In genomic region chr1:175692997-175693361, GRCm38 (mm10) we compare ENCODE assay signal across 8 mouse cellular contexts. TPM values are rescaled to one million over a fixed set of nuclear protein-coding genes. Genes with fewer than 3 reads are reported as not detected.
A peak's percentile ranks its signal among the peaks of the same experiment; 100 is the strongest.
DNase-seq lines count a peak whose midpoint lies in the region; ATAC-seq lines count a peak whose summit lies in the region.

No protein-coding gene starts in this region.

- H3K9me3 ChIP-seq in kidney, embryonic 15.5 days (replicated peaks): no peaks in the 10 kb centered on the region
- H3K9me3 ChIP-seq in embryonic facial prominence, embryonic 10.5 days: no peaks in the 10 kb centered on the region
- no peaks in the 10 kb centered on the region for H3K9me3 ChIP-seq in intestine, embryonic 14.5 days (ENCODE audit: control insufficient read depth, low read length)
- no peaks in the 10 kb centered on the region for H3K9me3 ChIP-seq in midbrain, embryonic 16.5 days (replicated peaks; ENCODE audit: control insufficient read depth, low read length, poor library complexity, severe bottlenecking)

- H3K4me1 ChIP-seq in kidney, embryonic 15.5 days: peaks cover 18% of the 10 kb centered on the region
- peaks cover 26% of the 10 kb centered on the region for H3K4me1 ChIP-seq in embryonic facial prominence, embryonic 10.5 days
- peaks cover 8% of the 10 kb centered on the region; the same call in 1 of the 2 replicates for H3K4me1 ChIP-seq in intestine, embryonic 14.5 days (replicated peaks; ENCODE audit: control insufficient read depth, insufficient read depth, low read length)
- H3K4me1 ChIP-seq in midbrain, embryonic 16.5 days (ENCODE audit: control insufficient read depth, insufficient read depth, low read length): peaks cover 20% of the 10 kb centered on the region

- H3K4me3 ChIP-seq in kidney, embryonic 15.5 days (replicated peaks): peak overlapping the region; percentile 80
- H3K4me3 ChIP-seq in embryonic facial prominence, embryonic 10.5 days: peak overlapping the region; percentile 84
- peak overlapping the region; percentile 72 for H3K4me3 ChIP-seq in intestine, embryonic 14.5 days (ENCODE audit: low read depth, low read length)
- H3K4me3 ChIP-seq in midbrain, embryonic 16.5 days (ENCODE audit: low read depth, low read length): peak overlapping the region; percentile 92

- under 1% methylated on average over 17 of the region's 17 CpGs for WGBS in kidney, embryonic 15.5 days
- 2% methylated on average over 17 of the region's 17 CpGs for WGBS in embryonic facial prominence, embryonic 10.5 days
- 1% methylated on average over 17 of the region's 17 CpGs for WGBS in intestine, embryonic 14.5 days
- under 1% methylated on average over 17 of the region's 17 CpGs for WGBS in midbrain, embryonic 16.5 days

- ATAC-seq in kidney, embryonic 15.5 days (replicated peaks; ENCODE audit: low FRiP score): peak; percentile 90; the same call in 1 of the 2 replicates
- ATAC-seq in intestine, embryonic 14.5 days (replicated peaks; ENCODE audit: low FRiP score, low TSS enrichment, low read depth): no peak; the same call in none of the 2 replicates
- no peak; the same call in 1 of the 2 replicates for ATAC-seq in midbrain, embryonic 16.5 days
- no peak for ATAC-seq in erythroid progenitor cell, adult 5-6 weeks (replicated peaks; ENCODE audit: low FRiP score, poor library complexity, severe bottlenecking)

- peak overlapping the region; percentile 43 for H3K9ac ChIP-seq in kidney, embryonic 15.5 days
- H3K9ac ChIP-seq in intestine, embryonic 14.5 days (ENCODE audit: low read length): peak overlapping the region; percentile 32; the same call in 1 of the 2 replicates
- no peak overlapping the region for H3K9ac ChIP-seq in midbrain, embryonic 16.5 days (ENCODE audit: low read depth, low read length)

- no peak for DNase-seq in kidney, postnatal 25 days
- no peak for DNase-seq in embryonic facial prominence, embryonic 10.5 days (ENCODE audit: low spot score)
- no peak for DNase-seq in intestine, embryonic 14.5 days (ENCODE audit: low spot score)
- DNase-seq in left cerebral cortex, adult 18-20 months (ENCODE audit: low spot score in 2 of 2): no peak
- DNase-seq in urinary bladder, postnatal 14 days (ENCODE audit: low spot score): no peak

- peak overlapping the region; percentile 91 for H3K4me2 ChIP-seq in kidney, embryonic 15.5 days
- H3K4me2 ChIP-seq in intestine, embryonic 14.5 days (ENCODE audit: low read length): peak overlapping the region; percentile 76
- peak overlapping the region; percentile 93 for H3K4me2 ChIP-seq in midbrain, embryonic 16.5 days (ENCODE audit: low read length)

- H3K36me3 ChIP-seq in kidney, embryonic 15.5 days: peaks cover 3% of the 10 kb centered on the region
- H3K36me3 ChIP-seq in embryonic facial prominence, embryonic 10.5 days (replicated peaks): peaks cover 6% of the 10 kb centered on the region
- H3K36me3 ChIP-seq in intestine, embryonic 14.5 days (ENCODE audit: control insufficient read depth, insufficient read depth, low read length): peaks cover under 1% of the 10 kb centered on the region; the same call in 1 of the 2 replicates
- peaks cover 2% of the 10 kb centered on the region for H3K36me3 ChIP-seq in midbrain, embryonic 16.5 days (ENCODE audit: control insufficient read depth, insufficient read depth, low read length)

- H3K27ac ChIP-seq in kidney, embryonic 15.5 days: no peak overlapping the region
- peak overlapping the region; percentile 97 for H3K27ac ChIP-seq in embryonic facial prominence, embryonic 10.5 days (replicated peaks)
- H3K27ac ChIP-seq in intestine, embryonic 14.5 days (ENCODE audit: low read depth): no peak overlapping the region
- H3K27ac ChIP-seq in midbrain, embryonic 16.5 days (ENCODE audit: low read length): peak overlapping the region; percentile 53

- no peaks in the 10 kb centered on the region for H3K27me3 ChIP-seq in kidney, embryonic 15.5 days
- H3K27me3 ChIP-seq in embryonic facial prominence, embryonic 10.5 days (replicated peaks; ENCODE audit: low read depth, poor library complexity, severe bottlenecking): no peaks in the 10 kb centered on the region
- H3K27me3 ChIP-seq in intestine, embryonic 14.5 days (replicated peaks; ENCODE audit: control insufficient read depth, insufficient read depth, low read length): no peaks in the 10 kb centered on the region
- no peaks in the 10 kb centered on the region for H3K27me3 ChIP-seq in midbrain, embryonic 16.5 days (ENCODE audit: control insufficient read depth, insufficient read depth, low read depth, low read length)

RNA-seq across cellular contexts. Expression of gene Chml, which starts 0.3 kb away (rescaled TPM):
- 3.0 and 3.4 TPM in 2 replicates for polyA plus RNA-seq in kidney, embryonic 15.5 days (2015; fragmentation: Nextera tagmentation; extraction: Ambion mirVana)
- 5.0 and 5.2 TPM in 2 replicates for polyA plus RNA-seq in embryonic facial prominence, embryonic 10.5 days (2016; fragmentation: Nextera tagmentation; extraction: Ambion mirVana)
- polyA plus RNA-seq in intestine, embryonic 14.5 days (2014; fragmentation: Nextera tagmentation; extraction: Ambion mirVana): 4.1 and 4.2 TPM in 2 replicates
- 3.6 and 4.2 TPM in 2 replicates for polyA plus RNA-seq in midbrain, embryonic 16.5 days (2015; fragmentation: Nextera tagmentation; extraction: Ambion mirVana)
- total RNA-seq in erythroid progenitor cell, adult 5-6 weeks (2015; ENCODE audit: low replicate concordance): 1.3 and 1.8 TPM in 2 replicates
- 4.9 and 10.1 TPM in 2 replicates for total RNA-seq in erythroid progenitor cell, adult 5-6 weeks (2017; ENCODE audit: low replicate concordance)
- total RNA-seq in left cerebral cortex, adult 18-20 months (2021): 10 to 100 TPM; 10.8 to 11.4 TPM

RNA-seq across cellular contexts. Expression of gene Opn3, which starts 0.4 kb away (rescaled TPM):
- 8.1 and 9.6 TPM in 2 replicates for polyA plus RNA-seq in kidney, embryonic 15.5 days (2015; fragmentation: Nextera tagmentation; extraction: Ambion mirVana)
- polyA plus RNA-seq in embryonic facial prominence, embryonic 10.5 days (2016; fragmentation: Nextera tagmentation; extraction: Ambion mirVana): 9.5 and 11.6 TPM in 2 replicates
- 8.5 and 11.3 TPM in 2 replicates for polyA plus RNA-seq in intestine, embryonic 14.5 days (2014; fragmentation: Nextera tagmentation; extraction: Ambion mirVana)
- 8.6 and 9.8 TPM in 2 replicates for polyA plus RNA-seq in midbrain, embryonic 16.5 days (2015; fragmentation: Nextera tagmentation; extraction: Ambion mirVana)
- total RNA-seq in erythroid progenitor cell, adult 5-6 weeks (2015; ENCODE audit: low replicate concordance): 1.8 TPM in 1 of 2 replicates, not detected in the other
- total RNA-seq in erythroid progenitor cell, adult 5-6 weeks (2017; ENCODE audit: low replicate concordance): not detected in 2 replicates
- 1 to 10 TPM; 5.3 to 5.6 TPM for total RNA-seq in left cerebral cortex, adult 18-20 months (2021)

RNA-seq across cellular contexts. Expression of gene Wdr64, which starts 5.4 kb away (rescaled TPM):
- 0.08 and 0.10 TPM in 2 replicates for polyA plus RNA-seq in kidney, embryonic 15.5 days (2015; fragmentation: Nextera tagmentation; extraction: Ambion mirVana)
- not detected in 2 replicates for polyA plus RNA-seq in embryonic facial prominence, embryonic 10.5 days (2016; fragmentation: Nextera tagmentation; extraction: Ambion mirVana)
- not detected in 2 replicates for polyA plus RNA-seq in intestine, embryonic 14.5 days (2014; fragmentation: Nextera tagmentation; extraction: Ambion mirVana)
- not detected in 2 replicates for polyA plus RNA-seq in midbrain, embryonic 16.5 days (2015; fragmentation: Nextera tagmentation; extraction: Ambion mirVana)
- total RNA-seq in erythroid progenitor cell, adult 5-6 weeks (2015; ENCODE audit: low replicate concordance): not detected in 2 replicates
- total RNA-seq in erythroid progenitor cell, adult 5-6 weeks (2017; ENCODE audit: low replicate concordance): not detected in 2 replicates
- not detected for total RNA-seq in left cerebral cortex, adult 18-20 months (2021)

Comparison
In these comparisons a context has a peak if more than half of its experiments do, and no peak if none do; other contexts are left out.
1. H3K27ac ChIP-seq: peak in embryonic facial prominence, embryonic 10.5 days (single experiment) and midbrain, embryonic 16.5 days (single experiment); none in kidney, embryonic 15.5 days (single experiment) and intestine, embryonic 14.5 days (single experiment).
2. Peak in every context shown above with its lines, with median percentiles within 50 percentile points of each other: H3K4me2 ChIP-seq and H3K4me3 ChIP-seq.